8 mouse cellular contexts compared by ENCODE assay signal in the genomic region with DNA sequence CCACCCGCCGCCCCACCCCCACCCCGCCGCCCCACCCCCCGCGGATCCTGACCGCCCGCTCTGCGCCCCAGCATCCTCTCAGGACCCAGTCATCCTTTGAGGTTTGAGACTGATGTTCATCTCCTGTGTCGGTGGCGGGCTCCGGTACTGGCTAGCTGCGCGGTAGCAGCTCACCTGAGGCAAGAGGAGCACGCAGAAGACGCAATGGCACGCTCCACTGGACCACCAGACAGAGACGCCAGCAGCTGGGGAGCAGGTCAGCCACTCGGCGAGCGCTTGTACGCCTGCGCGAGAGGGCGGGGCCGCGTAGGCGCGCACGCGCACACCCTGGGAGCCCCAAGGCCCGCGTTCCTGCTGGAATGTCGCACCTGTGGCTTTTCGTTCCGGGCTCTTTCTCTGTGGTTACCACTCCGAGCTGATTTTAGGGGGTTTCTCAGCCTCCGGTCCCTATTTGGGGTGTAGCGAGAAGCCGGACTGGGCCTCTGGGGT. TPM values are rescaled to one million over a fixed set of nuclear protein-coding genes. Genes with fewer than 3 reads are reported as not detected.
A peak's percentile ranks its signal among the peaks of the same experiment; 100 is the strongest.
DNase-seq lines count a peak whose midpoint lies in the region; ATAC-seq and TF ChIP-seq lines count a peak whose summit lies in the region.

A gene (plus strand): TSS at position 305 of the 489 bp plus-strand sequence.

- peaks cover 22% of the 10 kb centered on the region for H3K36me3 ChIP-seq in embryonic facial prominence, embryonic 15.5 days
- peaks cover 42% of the 10 kb centered on the region for H3K36me3 ChIP-seq in heart, embryonic 10.5 days
- peaks cover 33% of the 10 kb centered on the region for H3K36me3 ChIP-seq in kidney, embryonic 15.5 days

- peak; percentile 64; the same call in 1 of the 2 replicates for TF ChIP-seq POLR2A in bone marrow, adult 2 months (IDR thresholded peaks at IDR 0.05; ENCODE audit: borderline replicate concordance, control insufficient read depth, low read depth, low read length)

- H3K9ac ChIP-seq in embryonic facial prominence, embryonic 15.5 days = peak within 1 kb of the TSS; percentile 73
- H3K9ac ChIP-seq in kidney, embryonic 15.5 days = peak within 1 kb of the TSS; percentile 78

- peaks cover 2% of the 10 kb centered on the region; the same call in 1 of the 2 replicates for H3K4me1 ChIP-seq in bone marrow, adult 2 months (ENCODE audit: control insufficient read depth, insufficient read depth, low read length)
- H3K4me1 ChIP-seq in embryonic facial prominence, embryonic 15.5 days = peaks cover 22% of the 10 kb centered on the region
- peaks cover 31% of the 10 kb centered on the region for H3K4me1 ChIP-seq in heart, embryonic 10.5 days
- peaks cover 25% of the 10 kb centered on the region for H3K4me1 ChIP-seq in kidney, embryonic 15.5 days

- no peaks in the 10 kb centered on the region for H3K27me3 ChIP-seq in embryonic facial prominence, embryonic 15.5 days
- no peaks in the 10 kb centered on the region for H3K27me3 ChIP-seq in heart, embryonic 10.5 days (ENCODE audit: insufficient read depth, poor library complexity, severe bottlenecking)
- H3K27me3 ChIP-seq in kidney, embryonic 15.5 days = no peaks in the 10 kb centered on the region

- peak within 1 kb of the TSS; percentile 78 for H3K4me3 ChIP-seq in bone marrow, adult 2 months (replicated peaks; ENCODE audit: control insufficient read depth, low read depth, low read length)
- peak within 1 kb of the TSS; percentile 89 for H3K4me3 ChIP-seq in embryonic facial prominence, embryonic 15.5 days (replicated peaks)
- peak within 1 kb of the TSS; percentile 78 for H3K4me3 ChIP-seq in heart, embryonic 10.5 days
- H3K4me3 ChIP-seq in kidney, embryonic 15.5 days (replicated peaks) = peak within 1 kb of the TSS; percentile 59

- under 1% methylated on average over 40 of the region's 40 CpGs for WGBS in bone marrow, adult 2 months
- WGBS in embryonic facial prominence, embryonic 15.5 days = under 1% methylated on average over 38 of the region's 40 CpGs
- WGBS in heart, embryonic 10.5 days = under 1% methylated on average over 31 of the region's 40 CpGs
- under 1% methylated on average over 38 of the region's 40 CpGs for WGBS in kidney, embryonic 15.5 days

- H3K4me2 ChIP-seq in embryonic facial prominence, embryonic 15.5 days (replicated peaks) = peak within 1 kb of the TSS; percentile 75
- H3K4me2 ChIP-seq in kidney, embryonic 15.5 days = peak within 1 kb of the TSS; percentile 82

- H3K27ac ChIP-seq in bone marrow, adult 2 months (ENCODE audit: control insufficient read depth, insufficient read depth, low read depth, low read length, poor library complexity) = no peak within 1 kb of the TSS
- peak within 1 kb of the TSS; percentile 85 for H3K27ac ChIP-seq in embryonic facial prominence, embryonic 15.5 days (replicated peaks)
- peak within 1 kb of the TSS; percentile 91 for H3K27ac ChIP-seq in heart, embryonic 10.5 days
- H3K27ac ChIP-seq in kidney, embryonic 15.5 days = peak within 1 kb of the TSS; percentile 89

- DNase-seq in 416B (ENCODE audit: low read depth) (peak; percentile 89), liver (peak; percentile 92)
- DNase-seq in heart, embryonic 10.5 days (ENCODE audit: low spot score) = peak; percentile 95
- peak; percentile 89 to 96 for DNase-seq in spleen, postnatal 4 days (ENCODE audit: low spot score in 2 of 2)

- TF ChIP-seq CTCF in bone marrow, adult 2 months (IDR thresholded peaks at IDR 0.05; ENCODE audit: control insufficient read depth, insufficient read depth, low read length) = no peak

- H3K9me3 ChIP-seq in embryonic facial prominence, embryonic 15.5 days (replicated peaks) = no peaks in the 10 kb centered on the region
- no peaks in the 10 kb centered on the region for H3K9me3 ChIP-seq in heart, embryonic 10.5 days
- H3K9me3 ChIP-seq in kidney, embryonic 15.5 days (replicated peaks) = no peaks in the 10 kb centered on the region

- peak; percentile 89 for ATAC-seq in embryonic facial prominence, embryonic 15.5 days (ENCODE audit: insufficient number of reproducible peaks, low FRiP score, low TSS enrichment, low read depth)
- peak; percentile 95 for ATAC-seq in kidney, embryonic 15.5 days (replicated peaks; ENCODE audit: low FRiP score)
- peak; percentile 69 for ATAC-seq in monocyte, adult 5-6 weeks (replicated peaks; ENCODE audit: insufficient number of reproducible peaks, low FRiP score, low TSS enrichment, poor library complexity, severe bottlenecking)

RNA-seq across cellular contexts. Expression of the gene that starts here (rescaled TPM):
- polyA plus RNA-seq in bone marrow, adult 2 months (2011; ENCODE audit: insufficient read depth, insufficient read length, low replicate concordance, missing spikeins) = 1.4 and 2.8 TPM in 2 replicates
- polyA plus RNA-seq in embryonic facial prominence, embryonic 15.5 days (2015; fragmentation: Nextera tagmentation; extraction: Ambion mirVana) = 10.8 and 12.1 TPM in 2 replicates
- polyA plus RNA-seq in heart, embryonic 10.5 days (2016; fragmentation: Nextera tagmentation; extraction: Ambion mirVana) = 14.5 and 15.3 TPM in 2 replicates
- 13.7 and 13.9 TPM in 2 replicates for polyA plus RNA-seq in kidney, embryonic 15.5 days (2015; fragmentation: Nextera tagmentation; extraction: Ambion mirVana)
- 4.3 to 8.3 TPM (median 5.5 TPM) in 3 replicates for total RNA-seq in monocyte, adult 5-6 weeks (2017)
